Mouse (Mus musculus): Measurements from ENCODE around the gene Evx2. TPM values are rescaled to one million over a fixed set of nuclear protein-coding genes. Genes with fewer than 3 reads are reported as not detected.

The Evx2 gene
- polyA plus RNA-seq (2014; fragmentation: Illumina TruSeq; extraction: RNeasy Lipid Tissue Mini Kit (QIAGEN cat#74804); ENCODE audit: low read depth, low replicate concordance), result not detected

DNA sequence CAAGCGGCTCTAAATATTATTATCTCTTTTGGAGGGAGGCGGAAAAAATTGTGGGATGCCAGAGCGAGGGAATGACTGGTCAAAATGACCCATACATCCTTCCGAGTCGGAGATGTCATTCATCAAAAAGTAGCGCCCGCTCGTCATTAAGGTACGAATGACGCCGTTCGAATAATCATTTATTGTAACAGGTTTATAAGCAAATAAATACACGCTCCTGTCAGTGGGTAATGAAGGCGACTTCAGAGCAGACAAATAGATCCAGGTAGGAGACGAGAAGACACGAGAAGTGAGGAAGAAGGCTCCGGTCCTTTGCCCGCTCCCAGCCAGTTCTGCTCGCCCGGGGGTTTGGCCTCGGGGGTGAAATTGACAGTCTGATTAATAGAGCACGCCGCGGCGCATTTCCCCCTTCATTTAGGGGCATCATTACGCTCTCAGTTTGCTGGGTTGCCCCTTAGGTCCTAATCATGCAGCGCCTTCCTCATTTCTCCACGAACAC, at the start of gene Evx2:
Gene Evx2, minus strand, starts transcription at position 51 of the 499 bp plus-strand sequence.

GRCm38 (mm10) chr2:74704393-74704998, 45.1 kb upstream of the Evx2 start, which contains the start of gene Hoxd8:
TSS of gene Hoxd8 (plus strand) at chr2:74704615.

DNA sequence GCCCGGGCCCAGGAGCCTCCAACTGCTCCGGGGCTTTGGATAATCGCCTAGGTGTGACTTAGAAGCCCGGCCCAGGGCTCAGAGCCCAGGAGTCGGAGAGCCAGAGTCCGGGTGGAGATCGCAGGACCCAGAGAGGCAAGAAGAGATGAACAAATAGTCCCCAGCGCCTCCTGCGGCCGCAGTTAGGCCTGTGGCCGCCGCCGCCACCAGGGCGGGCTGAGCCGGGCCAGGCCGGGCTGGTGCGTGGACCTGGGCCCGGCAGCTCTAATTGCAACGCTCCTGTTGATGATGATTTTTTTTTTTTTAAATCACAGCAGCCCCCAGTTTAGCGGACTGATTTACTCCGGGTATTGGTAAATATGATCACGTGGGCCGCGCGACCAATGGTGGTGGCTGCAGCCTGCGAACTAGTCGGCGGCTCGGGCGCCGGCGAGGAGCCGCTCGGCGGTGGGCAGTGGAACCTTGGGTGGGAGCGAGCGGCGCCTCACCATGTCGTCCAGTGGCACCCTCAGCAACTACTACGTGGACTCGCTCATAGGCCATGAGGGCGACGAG, 38.3 kb upstream of the Evx2 start, which contains the start of gene Hoxd9:
Gene Hoxd9, plus strand, starts transcription at position 161 of the 555 bp plus-strand sequence.

GRCm38 (mm10) chr2:74691022-74691951, 31.9 kb upstream of the Evx2 start, which contains the start of gene Hoxd10:
TSS of gene Hoxd10 (plus strand) at chr2:74691924.

GRCm38 (mm10) chr2:74678891-74679595, 19.7 kb upstream of the Evx2 start, which contains the start of gene Hoxd11:
TSS of gene Hoxd11 (plus strand) at chr2:74679557.

GRCm38 (mm10) chr2:74674881-74675665, 15.7 kb upstream of the Evx2 start, which contains the start of gene Hoxd12:
TSS of gene Hoxd12 (plus strand) at chr2:74675013.

GRCm38 (mm10) chr2:74667842-74668357, 8.5 kb upstream of the Evx2 start, which contains the start of gene Hoxd13:
TSS of gene Hoxd13 (plus strand) at chr2:74668310.

Other genes starting within 250 kb of the Evx2 start
- 47.4 TPM for gene Lnpk, start 80.1 kb downstream of the Evx2 start, polyA plus RNA-seq (2014; fragmentation: Illumina TruSeq; extraction: RNeasy Lipid Tissue Mini Kit (QIAGEN cat#74804); ENCODE audit: low read depth, low replicate concordance)
- gene Hoxd13, start 8.8 kb upstream of the Evx2 start, polyA plus RNA-seq (2014; fragmentation: Illumina TruSeq; extraction: RNeasy Lipid Tissue Mini Kit (QIAGEN cat#74804); ENCODE audit: low read depth, low replicate concordance), result not detected
- not detected for gene Hoxd12, start 15.5 kb upstream of the Evx2 start, polyA plus RNA-seq (2014; fragmentation: Illumina TruSeq; extraction: RNeasy Lipid Tissue Mini Kit (QIAGEN cat#74804); ENCODE audit: low read depth, low replicate concordance)
- not detected for gene Hoxd11, start 20.0 kb upstream of the Evx2 start, polyA plus RNA-seq (2014; fragmentation: Illumina TruSeq; extraction: RNeasy Lipid Tissue Mini Kit (QIAGEN cat#74804); ENCODE audit: low read depth, low replicate concordance)
- gene Hoxd10, start 32.4 kb upstream of the Evx2 start, polyA plus RNA-seq (2014; fragmentation: Illumina TruSeq; extraction: RNeasy Lipid Tissue Mini Kit (QIAGEN cat#74804); ENCODE audit: low read depth, low replicate concordance), result 0.29 TPM
- gene Hoxd9, start 38.2 kb upstream of the Evx2 start, polyA plus RNA-seq (2014; fragmentation: Illumina TruSeq; extraction: RNeasy Lipid Tissue Mini Kit (QIAGEN cat#74804); ENCODE audit: low read depth, low replicate concordance), result 2.2 TPM
- 46.0 TPM for gene Hoxd8, start 45.1 kb upstream of the Evx2 start, polyA plus RNA-seq (2014; fragmentation: Illumina TruSeq; extraction: RNeasy Lipid Tissue Mini Kit (QIAGEN cat#74804); ENCODE audit: low read depth, low replicate concordance)
- 0.99 TPM for gene Hoxd3, start 52.4 kb upstream of the Evx2 start, polyA plus RNA-seq (2014; fragmentation: Illumina TruSeq; extraction: RNeasy Lipid Tissue Mini Kit (QIAGEN cat#74804); ENCODE audit: low read depth, low replicate concordance)
- gene Hoxd4, start 52.4 kb upstream of the Evx2 start, polyA plus RNA-seq (2014; fragmentation: Illumina TruSeq; extraction: RNeasy Lipid Tissue Mini Kit (QIAGEN cat#74804); ENCODE audit: low read depth, low replicate concordance), result 5.1 TPM
- gene Gm28230, start 67.2 kb upstream of the Evx2 start, polyA plus RNA-seq (2014; fragmentation: Illumina TruSeq; extraction: RNeasy Lipid Tissue Mini Kit (QIAGEN cat#74804); ENCODE audit: low read depth, low replicate concordance), result 0.35 TPM
- gene Hoxd1, start 103.4 kb upstream of the Evx2 start, polyA plus RNA-seq (2014; fragmentation: Illumina TruSeq; extraction: RNeasy Lipid Tissue Mini Kit (QIAGEN cat#74804); ENCODE audit: low read depth, low replicate concordance), result not detected
- gene Mtx2, start 166.2 kb upstream of the Evx2 start, polyA plus RNA-seq (2014; fragmentation: Illumina TruSeq; extraction: RNeasy Lipid Tissue Mini Kit (QIAGEN cat#74804); ENCODE audit: low read depth, low replicate concordance), result 252 TPM